Mouse (Mus musculus) hindbrain, postnatal 0 days (tissue): ENCODE measurements around the gene Mcl1. TPM values are rescaled to one million over a fixed set of nuclear protein-coding genes. Genes with fewer than 3 reads are reported as not detected.

Experiments used
- ATAC-seq: fragments of 200-750 bp; cut with Nextera tagmentation; 2 replicates; pipeline ENCODE4 v1.8.0; 2017; ENCODE audit warnings: mild to moderate bottlenecking, moderate TSS enrichment, moderate library complexity
- DNase-seq: peaks from one replicate; pipeline ENCODE4 v3.0.0-alpha.2; 2015; ENCODE audit warnings: low spot score
- H3K27ac ChIP-seq: fragments of 300-500 bp; sonication (generic); 2 replicates; pipeline ENCODE4 v1.5.1; 2014; ENCODE audit warnings: mild to moderate bottlenecking
- H3K27me3 ChIP-seq: fragments of 300-500 bp; sonication (generic); 2 replicates; pipeline ENCODE4 v1.6.1; 2014; ENCODE audit warnings: low read length, mixed read lengths; ENCODE audit not compliant: insufficient read depth
- H3K36me3 ChIP-seq: fragments of 300-500 bp; sonication (generic); 2 replicates; pipeline ENCODE4 v1.6.1; 2014; ENCODE audit warnings: low read length, mixed read lengths; ENCODE audit not compliant: insufficient read depth
- H3K4me1 ChIP-seq: fragments of 300-500 bp; sonication (generic); 2 replicates; pipeline ENCODE4 v1.6.1; 2014; ENCODE audit warnings: antibody characterized with exemption, low read length, mixed read lengths; ENCODE audit not compliant: insufficient read depth
- H3K4me2 ChIP-seq: fragments of 300-500 bp; sonication (generic); 2 replicates; pipeline ENCODE4 v1.6.1; 2014; ENCODE audit warnings: low read depth, mild to moderate bottlenecking, low read length, moderate library complexity, mixed read lengths
- H3K4me3 ChIP-seq: fragments of 300-500 bp; sonication (generic); 2 replicates; pipeline ENCODE4 v1.5.1; 2014; ENCODE audit warnings: low read length
- H3K9ac ChIP-seq: fragments of 300-500 bp; sonication (generic); replicated peaks from 2 replicates; pipeline ENCODE4 v1.6.1; 2014; ENCODE audit warnings: mild to moderate bottlenecking, low read length, moderate library complexity, mixed read lengths
- H3K9me3 ChIP-seq: fragments of 300-500 bp; sonication (generic); 2 replicates; pipeline ENCODE4 v1.6.1; 2016; ENCODE audit warnings: low read length, mixed read lengths
- CTCF ChIP-seq: IDR thresholded peaks from 2 replicates; pipeline ENCODE4 v1.5.1; 2016; ENCODE audit warnings: antibody characterized with exemption, control low read depth, low read depth
- WGBS: fragments of 180-500 bp; shearing (Covaris S2); extraction: QIAGEN DNeasy Blood & Tissue Kit; methylation state at CpG from one replicate; pipeline ENCODE4 v1.1.7; 2014; 5-methylcytosine and 5-hydroxymethylcytosine counted together
- polyA plus RNA-seq: library from polyadenylated mRNA; unstranded; fragments of >200 nt; fragmentation: Nextera tagmentation; extraction: Ambion mirVana; gene quantifications from 2 replicates; pipeline ENCODE4 v1.2.1, GENCODE M21; 2015
- total RNA-seq: library from RNA; depleted of rRNA; stranded (reverse); fragments of >200 nt; gene quantifications from 2 replicates; pipeline ENCODE4 v1.2.3, GENCODE M21; 2014

The Mcl1 gene
- total and polyA plus RNA-seq, 2 experiments from 2014 or later = 41.5 to 110 TPM

DNA sequence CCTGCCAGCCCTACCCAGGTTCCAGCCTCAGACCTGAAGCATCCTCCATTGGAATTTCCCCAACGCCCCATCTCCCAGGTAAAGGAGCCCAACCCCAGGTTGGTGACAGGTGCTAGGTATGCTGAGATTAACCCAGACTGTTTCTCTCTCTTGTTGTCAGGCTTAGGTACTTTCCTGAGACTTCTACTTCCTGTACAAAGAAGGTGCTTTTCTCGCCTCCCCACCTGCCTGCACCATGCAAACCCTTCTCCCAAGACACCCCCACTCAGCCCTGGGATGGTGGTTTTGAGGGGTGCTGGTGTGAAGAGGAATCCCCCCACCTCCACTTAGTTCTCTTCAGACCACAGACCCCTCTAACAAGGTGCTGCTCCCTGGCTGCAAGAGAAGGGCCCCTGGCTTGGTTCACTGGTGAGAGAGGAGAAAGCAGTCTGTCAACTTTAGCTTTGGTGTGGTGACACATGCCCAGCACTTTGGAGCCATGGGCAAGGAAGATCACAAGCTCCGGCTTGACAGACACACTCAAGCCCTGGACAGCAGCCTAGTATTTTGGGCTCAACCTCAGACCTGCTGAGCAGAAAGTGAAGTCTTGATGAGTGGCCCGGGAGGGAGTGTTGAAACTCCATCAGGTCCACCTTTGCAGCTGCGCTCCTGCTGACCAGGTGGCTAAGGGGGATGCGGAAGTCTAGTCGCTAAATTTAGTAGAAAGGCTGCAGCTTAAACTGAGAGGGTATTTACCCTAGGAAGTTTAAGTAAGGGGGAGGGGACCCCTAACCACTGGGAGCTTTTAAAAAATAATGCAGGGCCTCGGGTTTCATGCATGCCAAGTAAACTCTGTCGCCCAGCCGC is 14.5 kb downstream of the Mcl1 start:
- no peak for TF ChIP-seq CTCF
- Histone ChIP-seq H3K4me1 (no peaks in the 10 kb centered on the region), H3K36me3 (peaks cover 5% of the 10 kb centered on the region; the same call in 1 of the 2 replicates), H3K9ac (no peak overlapping the region), H3K4me2 (no peak overlapping the region), H3K9me3 (no peaks in the 10 kb centered on the region), H3K4me3 (no peak overlapping the region), H3K27me3 (no peaks in the 10 kb centered on the region), H3K27ac (peak overlapping the region; percentile 79)
- ATAC-seq (no peak), DNase-seq (no peak)
- WGBS = 50% methylated on average over 10 of the region's 10 CpGs

DNA sequence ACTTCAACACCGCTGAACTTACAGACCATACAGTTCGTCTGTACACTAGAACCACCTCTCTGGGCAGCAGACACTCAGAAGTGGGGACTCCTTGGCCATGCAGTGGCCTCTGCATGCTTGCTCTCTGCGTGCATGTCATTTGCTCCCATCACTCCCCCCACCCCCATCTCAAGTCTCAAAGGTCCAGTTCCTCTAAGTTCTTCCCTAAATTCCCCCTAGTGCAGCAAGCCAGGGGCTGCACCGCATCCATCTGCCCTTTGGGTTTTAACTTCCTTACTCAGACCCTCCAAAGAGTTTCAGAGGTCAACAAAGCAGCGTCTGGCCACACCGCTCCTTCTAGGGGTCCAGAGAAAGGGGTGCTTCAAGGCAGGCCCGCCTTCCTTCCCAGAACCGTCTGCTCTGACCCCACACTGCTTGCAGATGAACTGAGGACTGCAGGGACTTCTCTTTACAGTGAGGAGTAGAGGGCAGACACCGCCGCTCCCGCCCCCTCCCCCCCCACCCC is 15.2 kb downstream of the Mcl1 start:
- Histone ChIP-seq H3K4me1 (no peaks in the 10 kb centered on the region), H3K36me3 (peaks cover 5% of the 10 kb centered on the region; the same call in 1 of the 2 replicates), H3K4me2 (no peak overlapping the region), H3K27me3 (no peaks in the 10 kb centered on the region), H3K4me3 (no peak overlapping the region), H3K9ac (no peak overlapping the region), H3K27ac (peak overlapping the region; percentile 79), H3K9me3 (no peaks in the 10 kb centered on the region)
- ATAC-seq (peak; percentile 30), DNase-seq (no peak)
- 36% methylated on average over 11 of the region's 11 CpGs for WGBS
- no peak for TF ChIP-seq CTCF

DNA sequence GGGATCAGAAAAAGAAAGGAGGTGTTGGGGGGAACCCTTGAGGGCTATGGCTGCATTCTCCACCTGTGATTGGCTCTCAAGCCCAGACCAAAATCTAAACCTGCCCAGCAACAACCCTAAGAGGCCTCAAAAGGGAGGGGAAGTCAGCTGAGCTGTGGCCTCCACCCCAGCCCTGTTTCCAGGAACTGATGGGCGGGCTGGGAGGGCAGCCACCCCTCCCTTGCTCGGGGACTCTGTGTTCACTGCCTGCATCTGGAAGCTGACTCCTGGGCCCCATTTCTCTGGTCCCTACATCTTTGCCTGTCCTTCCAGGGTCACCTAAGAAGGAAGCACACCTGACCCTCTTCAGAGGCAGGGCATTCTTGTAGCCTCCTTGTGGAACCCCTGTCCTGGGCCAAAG is 15.6 kb downstream of the Mcl1 start:
- peaks cover 5% of the 10 kb centered on the region; the same call in 1 of the 2 replicates for H3K36me3 ChIP-seq
- no peak for TF ChIP-seq CTCF
- H3K27ac ChIP-seq = peak overlapping the region; percentile 79; the same call in 1 of the 2 replicates
- DNase-seq (no peak), ATAC-seq (peak; percentile 28)
- no peak overlapping the region for H3K4me3 ChIP-seq
- no peak overlapping the region for H3K4me2 ChIP-seq
- no peaks in the 10 kb centered on the region for H3K4me1 ChIP-seq
- no peaks in the 10 kb centered on the region for H3K27me3 ChIP-seq
- no peak overlapping the region for H3K9ac ChIP-seq
- WGBS = 33% methylated on average over 2 of the region's 2 CpGs
- no peaks in the 10 kb centered on the region for H3K9me3 ChIP-seq

DNA sequence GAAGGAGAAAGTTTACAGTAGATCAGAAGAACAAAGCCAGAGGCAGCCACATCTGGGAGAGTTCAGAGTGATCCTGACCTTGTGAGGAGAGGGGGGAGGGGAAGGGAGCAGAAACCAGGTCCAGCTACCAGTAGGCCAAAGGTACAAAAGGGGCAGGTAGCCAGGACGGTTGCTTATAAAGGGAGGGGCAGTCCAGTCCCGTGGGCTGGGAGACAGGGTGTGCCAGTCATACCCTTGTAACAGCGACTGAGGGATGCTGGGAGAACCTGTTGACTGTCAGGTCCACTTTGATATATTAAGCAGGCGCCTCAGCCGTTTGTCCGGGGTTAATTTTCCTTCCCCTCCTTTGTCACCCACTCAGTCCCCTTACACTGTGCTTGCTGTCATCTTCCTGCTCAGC is 16.2 kb downstream of the Mcl1 start:
- 21% methylated on average over 6 of the region's 6 CpGs for WGBS
- DNase-seq (no peak), ATAC-seq (no peak)
- Histone ChIP-seq H3K9me3 (no peaks in the 10 kb centered on the region), H3K4me2 (no peak overlapping the region), H3K27ac (peak overlapping the region; percentile 79), H3K4me1 (no peaks in the 10 kb centered on the region), H3K36me3 (peaks cover 5% of the 10 kb centered on the region; the same call in 1 of the 2 replicates), H3K27me3 (no peaks in the 10 kb centered on the region), H3K9ac (no peak overlapping the region), H3K4me3 (no peak overlapping the region)
- no peak for TF ChIP-seq CTCF

DNA sequence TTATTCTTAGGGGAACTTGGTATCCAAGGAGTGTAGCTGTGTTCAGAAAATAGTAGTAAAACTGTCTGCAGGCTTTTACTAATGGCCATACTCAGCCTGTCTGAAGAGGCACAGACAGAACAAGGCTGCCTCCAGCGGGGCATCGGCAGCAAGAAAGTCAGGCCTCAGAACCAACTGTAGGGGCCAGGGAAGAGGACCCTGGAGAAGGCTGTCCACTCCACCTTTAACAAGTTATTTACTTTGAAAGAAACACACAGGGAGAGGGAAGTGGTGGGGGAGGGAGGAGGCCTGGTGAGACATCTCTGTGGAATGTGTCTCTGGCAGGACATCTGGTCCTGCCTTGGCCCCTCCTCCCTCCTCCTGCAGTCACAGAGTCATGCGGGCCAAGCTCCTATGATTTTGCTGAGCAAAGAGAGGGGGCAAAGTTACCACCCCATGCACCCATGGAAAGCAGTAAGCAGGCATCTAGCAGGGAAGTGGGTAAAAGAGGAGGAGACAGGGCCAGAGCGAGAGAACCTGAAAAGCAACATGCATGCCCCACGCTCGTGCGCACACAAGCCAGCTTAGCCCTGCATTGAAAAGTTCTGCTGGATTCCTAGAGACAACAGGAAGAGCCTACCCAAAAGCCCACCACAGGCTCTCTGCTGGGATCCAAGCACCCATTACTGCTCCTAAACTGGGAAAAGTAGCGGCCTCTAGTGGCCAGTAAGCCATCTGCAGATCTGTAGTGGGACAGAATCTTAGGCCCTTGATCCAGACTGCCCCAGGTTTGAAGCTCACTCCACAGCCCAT is 16.9 kb downstream of the Mcl1 start:
- Histone ChIP-seq H3K4me1 (no peaks in the 10 kb centered on the region), H3K36me3 (peaks cover 5% of the 10 kb centered on the region; the same call in 1 of the 2 replicates), H3K9ac (no peak overlapping the region), H3K27ac (peak overlapping the region; percentile 79), H3K9me3 (no peaks in the 10 kb centered on the region), H3K4me3 (no peak overlapping the region), H3K4me2 (0 out of 2 replicates have a peak overlapping the region, but pooled peaks have one; percentile 3), H3K27me3 (no peaks in the 10 kb centered on the region)
- DNase-seq (peak; percentile 82), ATAC-seq (peak; percentile 43; the same call in 1 of the 2 replicates)
- WGBS = 24% methylated on average over 7 of the region's 8 CpGs
- TF ChIP-seq CTCF = peak; percentile 84

DNA sequence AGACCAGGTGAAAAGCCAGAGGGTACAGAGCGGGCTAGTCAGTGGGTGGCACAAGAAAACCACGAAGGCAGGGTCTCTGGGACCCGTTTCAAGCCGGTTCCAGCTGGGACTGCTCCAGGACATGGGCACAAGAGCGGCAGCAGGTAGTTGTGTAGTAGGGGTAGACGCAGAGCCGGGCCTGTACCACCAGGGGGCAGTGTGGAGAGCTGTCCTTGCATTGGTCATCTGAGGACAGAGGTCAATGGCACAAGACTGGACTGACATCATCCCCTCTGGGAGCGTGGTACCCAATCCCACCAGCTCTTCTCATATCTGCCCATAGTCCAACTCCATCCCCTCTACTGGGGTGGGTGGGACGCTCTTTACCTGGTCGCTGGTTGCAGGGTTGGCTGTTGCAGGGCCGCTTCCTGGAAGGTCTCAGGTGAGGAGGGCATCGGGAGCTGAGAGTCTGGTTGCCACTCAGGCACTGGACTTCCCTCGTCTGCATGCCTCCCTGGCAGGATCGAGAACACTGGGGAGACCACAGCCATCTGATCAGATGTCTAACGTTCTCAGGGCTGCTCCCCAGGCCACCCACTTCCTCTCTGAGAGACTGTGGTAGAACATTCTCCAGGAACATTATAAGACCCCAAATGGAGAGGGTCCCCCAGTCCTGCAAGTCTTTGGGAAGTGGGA is 18.3 kb downstream of the Mcl1 start:
- H3K27ac ChIP-seq = no peak overlapping the region
- peaks cover 5% of the 10 kb centered on the region; the same call in 1 of the 2 replicates for H3K36me3 ChIP-seq
- H3K9me3 ChIP-seq = no peaks in the 10 kb centered on the region
- ATAC-seq (no peak), DNase-seq (peak; percentile 56)
- TF ChIP-seq CTCF = peak; percentile 80
- no peaks in the 10 kb centered on the region for H3K27me3 ChIP-seq
- 59% methylated on average over 15 of the region's 15 CpGs for WGBS
- H3K4me2 ChIP-seq = no peak overlapping the region
- H3K4me3 ChIP-seq = no peak overlapping the region
- H3K4me1 ChIP-seq = no peaks in the 10 kb centered on the region
- no peak overlapping the region for H3K9ac ChIP-seq
